Mouse (Mus musculus) bone marrow macrophage, adult 2 months (primary cell): Measurements from ENCODE around the gene 4930407I10Rik.

Experiments used
- CTCF ChIP-seq: IDR thresholded peaks from 2 replicates; pipeline ENCODE4 v1.5.1; 2012; ENCODE audit warnings: low read depth, mild to moderate bottlenecking, low read length, moderate library complexity
- POLR2A ChIP-seq: IDR thresholded peaks from 2 replicates; pipeline ENCODE4 v1.6.1; 2012; ENCODE audit warnings: mild to moderate bottlenecking, low read depth, low read length, borderline replicate concordance

- no peak for TF ChIP-seq CTCF
- TF ChIP-seq POLR2A: no peak
Observed at GRCm38 (mm10) chr15:82017461-82017860, 41.5 kb upstream of the 4930407I10Rik start.
